Mouse (Mus musculus) ovary, adult 18-20 months (tissue): ENCODE data around the gene Cmtr2.

ENCODE experiments used
- DNase-seq: peaks from one replicate; pipeline ENCODE4 v3.0.0; 2022; ENCODE audit warnings: low spot score, mixed read lengths

Gene Cmtr2

DNA sequence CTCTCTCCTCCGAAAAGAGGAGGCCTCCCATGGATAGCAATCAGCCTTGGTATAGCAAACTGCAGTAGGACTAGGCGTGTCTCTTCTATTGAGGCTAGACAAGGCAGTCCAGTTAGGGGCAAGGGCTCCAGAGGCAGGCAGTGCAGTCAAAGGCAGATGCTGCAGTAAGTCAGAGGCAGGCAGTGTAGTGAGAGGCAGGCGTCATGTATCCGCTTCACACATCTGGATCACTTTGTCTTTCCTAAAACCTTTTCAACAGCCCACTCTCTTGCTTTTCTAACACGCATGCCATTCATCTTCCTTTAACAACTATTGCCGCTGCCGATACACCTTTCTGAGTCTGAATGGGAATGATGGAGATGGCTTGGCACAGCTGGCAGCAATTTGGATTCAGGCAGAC is at the start of gene Cmtr2:
Gene Cmtr2 (plus strand): TSS at position 301 of the 400 bp plus-strand sequence.
- no peak for DNase-seq

DNA sequence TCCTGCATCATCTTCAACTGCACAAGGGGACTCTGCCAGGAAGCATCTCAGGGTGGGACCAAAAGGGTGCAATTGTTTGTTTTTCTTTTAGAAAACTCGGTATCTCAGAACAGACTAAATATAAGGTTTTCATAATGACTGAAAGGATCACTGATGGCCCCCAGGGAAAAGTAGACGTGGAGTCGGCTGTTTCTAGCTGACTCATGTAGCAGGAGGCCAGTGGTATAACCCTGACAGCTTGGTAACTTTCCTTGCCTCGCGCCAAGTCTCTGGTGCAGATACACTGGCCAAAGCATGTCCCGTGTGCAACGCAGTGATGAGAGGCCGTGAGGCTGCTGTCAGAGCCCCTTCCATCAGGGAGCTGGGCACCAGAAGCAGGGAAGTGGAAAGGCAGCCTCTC is 49.2 kb upstream of the Cmtr2 start:
- DNase-seq: no peak

GRCm38 (mm10) chr8:110168046-110168445 is 47.4 kb upstream of the Cmtr2 start, which contains the start of gene Calb2:
Gene Calb2, minus strand, starts transcription at chr8:110168210.
- no peak for DNase-seq

GRCm38 (mm10) chr8:110172161-110172560 is 43.3 kb upstream of the Cmtr2 start:
- no peak for DNase-seq

- DNase-seq: no peak
These were observed 40.6 kb upstream of the Cmtr2 start for GRCm38 (mm10) chr8:110174826-110175225.

GRCm38 (mm10) chr8:110177359-110178155 is 37.9 kb upstream of the Cmtr2 start:
- DNase-seq: no peak

DNA sequence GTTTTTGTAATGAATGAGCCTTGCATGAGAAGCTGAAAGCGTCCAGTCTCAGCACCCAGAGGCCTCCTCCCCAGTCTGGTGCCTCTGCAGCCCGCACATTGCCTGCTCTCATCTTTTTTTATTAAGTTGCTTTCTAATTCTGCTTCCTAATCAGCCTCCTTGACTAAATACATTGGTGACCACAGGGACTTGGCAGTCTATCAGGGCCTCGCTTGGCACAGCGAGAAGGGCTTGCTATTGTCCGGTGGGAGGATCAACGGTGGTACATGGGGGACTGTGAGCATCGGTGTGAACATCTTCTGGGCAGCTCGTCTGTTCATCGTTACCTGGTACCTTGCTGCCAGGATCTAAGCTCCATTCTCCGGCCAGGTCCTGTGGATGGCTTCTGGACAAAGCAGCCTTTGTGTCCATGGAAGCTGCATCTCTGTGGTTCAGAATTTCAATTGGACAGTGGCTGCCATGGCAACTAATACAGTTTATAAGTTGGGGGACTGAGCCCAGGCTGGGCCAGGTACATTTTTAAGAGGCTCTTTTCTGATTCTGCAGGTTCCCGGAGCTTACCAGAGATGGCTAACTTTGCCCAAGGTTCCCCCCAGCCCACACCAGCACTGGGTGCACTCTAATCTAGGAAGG is 32.6 kb upstream of the Cmtr2 start:
- no peak for DNase-seq

GRCm38 (mm10) chr8:110183748-110184147 is 31.7 kb upstream of the Cmtr2 start:
- no peak for DNase-seq

DNA sequence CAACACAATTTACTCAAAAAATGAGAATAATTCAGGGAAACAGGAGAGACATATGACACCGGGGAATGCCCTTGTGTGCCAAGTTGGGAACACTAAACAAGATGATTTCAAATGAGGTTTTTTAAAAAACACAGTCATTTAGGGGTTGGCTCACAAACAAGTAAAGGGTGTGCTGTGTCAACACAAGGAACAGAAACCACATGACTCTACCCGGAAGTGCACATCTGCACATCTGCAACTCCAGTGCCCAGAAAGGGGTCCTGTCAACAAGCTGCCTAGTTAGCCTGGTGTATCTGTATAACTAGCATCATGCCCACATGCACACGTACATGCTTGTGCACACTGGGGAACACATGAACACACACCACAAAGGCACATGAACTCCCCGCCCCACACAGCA is 29.9 kb upstream of the Cmtr2 start:
- no peak for DNase-seq

DNA sequence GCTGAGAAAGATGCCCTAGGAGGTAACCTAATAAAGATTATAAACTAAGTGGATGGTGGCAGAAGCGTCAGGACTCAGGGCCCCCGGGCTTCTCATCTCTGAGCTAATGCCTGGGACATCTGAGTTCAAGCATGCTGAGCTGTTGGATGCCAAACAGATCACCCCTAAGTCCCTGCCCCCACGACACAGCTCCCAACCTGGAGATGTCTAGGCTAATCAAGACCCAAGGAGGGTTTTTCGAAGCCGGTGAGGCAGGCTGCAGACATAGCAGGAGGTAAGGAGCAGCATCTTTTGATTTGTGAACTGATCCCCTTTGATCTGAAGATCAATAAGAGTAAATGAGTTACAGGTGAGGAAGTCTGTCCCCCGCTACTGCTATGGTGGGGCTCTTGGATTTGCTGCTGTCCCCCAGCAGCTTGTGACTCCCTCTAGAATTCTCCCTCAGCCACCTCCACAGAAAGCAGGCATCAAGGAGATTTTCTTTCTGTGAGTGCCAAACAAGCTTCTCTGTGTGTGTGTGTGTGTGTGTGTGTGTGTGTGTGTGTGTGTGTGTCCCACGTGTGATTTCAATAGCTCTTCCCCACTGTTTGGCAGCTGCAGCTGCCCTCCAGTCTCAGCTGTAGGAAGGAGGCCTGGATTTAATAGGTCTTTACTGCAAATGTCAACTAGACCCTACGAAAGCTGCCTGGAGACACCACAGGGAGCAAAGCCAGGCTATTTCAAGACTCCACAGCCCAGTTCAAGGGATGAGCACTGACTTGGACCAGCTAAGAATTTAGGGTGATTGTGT is 26.3 kb upstream of the Cmtr2 start:
- no peak for DNase-seq

- peak; percentile 21 for DNase-seq
These were observed 18.8 kb upstream of the Cmtr2 start for GRCm38 (mm10) chr8:110196678-110197077.

DNA sequence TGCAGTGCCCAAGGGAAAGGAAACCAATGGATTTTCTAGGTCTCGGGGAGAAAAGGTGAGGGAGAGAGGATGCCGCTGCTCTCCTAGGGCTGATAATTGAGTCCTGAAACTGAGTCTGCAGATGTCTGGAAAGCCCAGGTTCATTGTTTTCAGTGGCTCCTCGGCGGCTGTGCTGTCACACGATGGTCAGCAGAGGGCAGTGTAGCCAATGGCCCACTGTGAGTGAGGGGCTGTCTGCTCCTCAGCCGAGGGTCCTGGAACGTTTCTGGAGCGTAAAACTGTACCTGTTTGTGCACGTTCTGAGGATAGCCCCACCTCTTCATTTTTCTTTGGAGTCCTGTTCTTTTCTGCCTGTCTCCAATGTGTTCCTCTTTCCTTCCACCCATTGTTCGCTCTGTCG is 13.7 kb upstream of the Cmtr2 start:
- DNase-seq: no peak

GRCm38 (mm10) chr8:110216253-110216652 is 788 bp downstream of the Cmtr2 start:
- DNase-seq: no peak

- DNase-seq: no peak
These were observed 1.7 kb downstream of the Cmtr2 start for GRCm38 (mm10) chr8:110217198-110217597.

DNA sequence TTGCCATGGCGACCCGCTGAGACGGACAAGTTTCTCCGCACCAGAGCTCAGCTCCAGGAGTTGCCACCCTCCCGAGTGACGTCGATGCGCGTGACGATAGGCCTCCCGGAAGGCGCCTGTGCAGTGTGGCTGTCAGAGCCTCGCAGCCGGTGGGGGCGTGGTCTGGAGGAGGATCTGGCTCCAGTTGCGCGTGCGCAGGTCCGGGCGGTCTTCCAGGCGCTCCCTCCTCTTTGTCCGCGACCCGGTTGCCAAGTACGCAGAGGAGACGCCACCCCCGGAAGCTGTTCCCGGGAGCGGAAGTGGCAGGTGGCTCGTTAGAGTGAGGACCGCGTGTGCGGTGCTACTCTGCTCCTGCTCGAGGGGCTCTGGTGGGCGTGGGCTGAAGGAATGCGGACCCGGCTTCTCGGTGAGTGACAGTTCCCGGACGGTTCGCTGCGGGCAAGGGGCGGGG is 2.2 kb downstream of the Cmtr2 start:
- peak; percentile 99 for DNase-seq

DNA sequence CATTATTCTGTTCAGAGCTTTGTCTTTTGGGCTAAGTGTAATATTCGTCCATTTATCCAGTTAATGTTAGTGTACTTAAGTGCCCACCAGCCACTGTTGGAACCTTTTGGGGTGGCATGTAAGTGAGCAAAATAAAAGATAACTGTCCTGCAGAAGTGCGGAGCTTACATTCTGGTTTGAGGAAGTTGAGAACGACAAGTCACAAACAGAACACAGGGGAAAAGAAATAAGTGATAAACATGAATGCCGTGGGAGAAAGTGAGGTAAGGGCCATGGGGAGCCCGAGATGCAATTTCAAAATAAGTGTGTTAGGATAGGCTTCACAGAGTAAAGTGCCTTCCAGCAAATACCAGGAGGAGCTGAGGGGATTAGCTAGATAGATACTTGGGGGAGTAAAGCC is 3.0 kb downstream of the Cmtr2 start:
- no peak for DNase-seq

GRCm38 (mm10) chr8:110220936-110221335 is 5.5 kb downstream of the Cmtr2 start:
- DNase-seq: no peak

DNA sequence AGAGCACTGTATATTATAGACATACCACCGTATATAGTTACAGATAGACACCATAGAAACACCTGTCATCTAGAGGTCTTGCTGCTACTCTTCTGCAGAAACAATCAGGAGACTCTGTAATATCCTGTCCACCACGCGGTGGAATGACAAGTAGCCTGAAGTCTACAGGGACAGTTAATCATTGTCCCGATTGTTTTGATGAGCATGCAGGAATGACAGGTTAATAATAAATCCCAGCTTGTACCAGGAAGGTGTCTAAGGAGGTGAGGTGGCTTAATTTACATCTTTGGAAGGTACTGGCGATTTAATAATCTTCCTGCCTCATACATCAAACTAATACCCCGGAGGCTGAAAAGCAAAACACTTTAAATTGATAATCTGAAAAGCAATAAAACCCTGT is 15.3 kb downstream of the Cmtr2 start:
- no peak for DNase-seq

- no peak for DNase-seq
These were observed 27.1 kb downstream of the Cmtr2 start for GRCm38 (mm10) chr8:110242278-110243177.

DNA sequence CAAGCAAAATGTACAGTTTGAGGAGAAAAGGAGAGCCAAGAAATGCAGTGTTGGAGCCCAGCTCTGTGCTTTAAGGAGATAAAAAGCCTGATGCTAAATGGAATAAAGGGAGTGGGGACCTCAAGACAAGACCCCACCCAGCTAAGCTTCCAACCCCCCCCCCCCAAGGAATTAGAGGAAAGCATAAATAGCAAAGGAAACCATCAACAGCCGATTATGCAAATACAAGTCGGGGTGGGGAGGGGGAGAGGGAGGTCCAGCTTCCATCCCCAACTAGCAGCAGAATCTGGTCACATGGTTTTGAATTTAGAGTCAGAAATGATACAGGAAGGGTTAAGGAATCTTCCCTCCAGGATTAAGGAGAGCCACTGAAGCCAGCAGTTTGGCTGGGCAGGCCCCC is 29.1 kb downstream of the Cmtr2 start:
- DNase-seq: no peak

GRCm38 (mm10) chr8:110247238-110247637 is 31.8 kb downstream of the Cmtr2 start:
- DNase-seq: no peak

DNA sequence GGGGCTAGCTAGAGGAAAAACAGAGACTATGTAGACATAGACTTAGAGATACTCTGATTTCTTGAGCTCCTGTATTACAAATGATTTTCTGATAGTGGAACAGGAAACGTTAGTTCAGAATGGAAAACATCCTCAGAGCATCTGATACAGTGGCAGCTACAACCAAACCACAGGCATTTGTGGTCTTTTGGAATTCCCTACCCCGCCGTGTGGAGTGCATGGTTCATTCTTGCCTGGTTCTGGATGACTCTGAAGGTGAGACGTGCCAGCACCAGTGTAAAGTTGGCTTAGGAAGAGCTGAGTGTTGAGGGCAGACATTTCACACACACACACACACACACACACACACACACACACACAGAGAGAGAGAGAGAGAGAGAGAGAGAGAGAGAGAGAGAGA is 38.5 kb downstream of the Cmtr2 start:
- DNase-seq: no peak
